Mouse (Mus musculus): Measurements from ENCODE around the gene Ccer2.

GRCm38 (mm10) chr7:28790066-28790806 lies 34.3 kb downstream of the Ccer2 start:
- TF ChIP-seq GATA1 (IDR thresholded peaks at IDR 0.05; ENCODE audit: borderline replicate concordance, low read length), result no peak
- no peak for TF ChIP-seq FLI1 (IDR thresholded peaks at IDR 0.05; ENCODE audit: low read length)
